Mouse (Mus musculus) gastrocnemius, postnatal 36 days (tissue): ENCODE results near the gene Fbxo5. TPM values are rescaled to one million over a fixed set of nuclear protein-coding genes. Genes with fewer than 3 reads are reported as not detected.

ENCODE experiments used
- DNase-seq, 2 experiments: peaks; one replicate each; pipeline ENCODE4 v3.0.0; 2022
- intact Hi-C: fragments of 180-260 bp; cut with DNase I; formaldehyde crosslinking; loops from one replicate; pipeline ENCODE4 v1.15.1; 2025
- long read RNA-seq, 2 experiments: library from polyadenylated mRNA; stranded (forward); transcript quantifications; one replicate each; pipeline ENCODE4 v2.0.0; 2021
- total RNA-seq, 2 experiments: library from RNA; stranded (reverse); gene quantifications; 2 replicates each; pipeline ENCODE4 v1.2.3; 2021

Gene Fbxo5
- total RNA-seq, result under 1 TPM; 0.64 to 0.67 TPM
- long read RNA-seq, experiment 1, result 0 reads
- long read RNA-seq, experiment 2, partial matches to known transcripts, result 0 of 1 reads
- long read RNA-seq, experiment 2, other reads (novel, unspliced or antisense), result 1 of 1 reads

- DNase-seq, result peak; percentile 97
- intact Hi-C loops, result loop anchor here (2.0 to 10.0 kb wide), 2 partner anchors 18 to 1370 kb away; partner anchors contain the start of genes Armt1, Mtrf1l and Rmnd1
These were observed at the start of gene Fbxo5 for GRCm38 (mm10) chr10:5805243-5805730. TSS of gene Fbxo5 (minus strand) at chr10:5805600.

- DNase-seq, result no peak
- intact Hi-C loops, result no loop called here
These were observed 48.0 kb upstream of the Fbxo5 start for GRCm38 (mm10) chr10:5853290-5853868.

GRCm38 (mm10) chr10:5846939-5847338 lies 41.5 kb upstream of the Fbxo5 start:
- intact Hi-C loops, result loop anchor here (10.0 kb wide), 1 partner anchor 242 kb away; no protein-coding TSS in a partner anchor
- no peak for DNase-seq

- intact Hi-C loops, result loop anchor here (5.0 to 10.0 kb wide), 2 partner anchors 39 to 237 kb away; no protein-coding TSS in a partner anchor
- DNase-seq, result no peak
These were observed 36.0 kb upstream of the Fbxo5 start for GRCm38 (mm10) chr10:5841369-5841768.

- no peak for DNase-seq
- intact Hi-C loops, result no loop called here
These were observed 21.1 kb upstream of the Fbxo5 start for GRCm38 (mm10) chr10:5826336-5827025.

GRCm38 (mm10) chr10:5824779-5825178 lies 19.4 kb upstream of the Fbxo5 start:
- no peak for DNase-seq
- intact Hi-C loops, result no loop called here

- DNase-seq, result peak; percentile 96 to 98
- intact Hi-C loops, result loop anchor here (2.0 kb wide), 1 partner anchor 19 kb away; the partner anchor contains the start of gene Fbxo5
These were observed 18.5 kb upstream of the Fbxo5 start, which contains the start of gene Mtrf1l for GRCm38 (mm10) chr10:5823740-5824491. TSS of gene Mtrf1l (minus strand) at chr10:5823910.

GRCm38 (mm10) chr10:5823291-5823739 lies 17.9 kb upstream of the Fbxo5 start:
- intact Hi-C loops, result loop anchor here (2.0 kb wide), 1 partner anchor 19 kb away; the partner anchor contains the start of gene Fbxo5
- no peak for DNase-seq

- intact Hi-C loops, result no loop called here
- no peak for DNase-seq
These were observed 13.4 kb upstream of the Fbxo5 start for GRCm38 (mm10) chr10:5818772-5819171.

- intact Hi-C loops, result no loop called here
- no peak for DNase-seq
These were observed 10.6 kb upstream of the Fbxo5 start for GRCm38 (mm10) chr10:5815968-5816367.

- DNase-seq, result no peak
- intact Hi-C loops, result no loop called here
These were observed 8.3 kb upstream of the Fbxo5 start for GRCm38 (mm10) chr10:5813724-5814123.

- DNase-seq, result no peak
- intact Hi-C loops, result loop anchor here (10.0 kb wide), 1 partner anchor 1373 kb away; the partner anchor contains the start of genes Armt1 and Rmnd1
These were observed 2.3 kb upstream of the Fbxo5 start for GRCm38 (mm10) chr10:5807683-5808082.

- no peak for DNase-seq
- intact Hi-C loops, result loop anchor here (10.0 kb wide), 1 partner anchor 1372 kb away; the partner anchor contains the start of genes Armt1 and Rmnd1
These were observed 1.6 kb upstream of the Fbxo5 start for GRCm38 (mm10) chr10:5806996-5807395.

- DNase-seq, result no peak
- intact Hi-C loops, result loop anchor here (10.0 kb wide), 1 partner anchor 1372 kb away; the partner anchor contains the start of genes Armt1 and Rmnd1
These were observed 1.0 kb upstream of the Fbxo5 start for GRCm38 (mm10) chr10:5806416-5806815.

- DNase-seq, result peak in 1 of 2 experiments; percentile 95
- intact Hi-C loops, result loop anchor here (2.0 to 10.0 kb wide), 2 partner anchors 17 to 1371 kb away; partner anchors contain the start of genes Armt1, Mtrf1l and Rmnd1
These were observed 419 bp upstream of the Fbxo5 start for GRCm38 (mm10) chr10:5805731-5806307.

GRCm38 (mm10) chr10:5804691-5805156 lies 676 bp downstream of the Fbxo5 start:
- intact Hi-C loops, result loop anchor here (2.0 to 10.0 kb wide), 3 partner anchors 18 to 1370 kb away; partner anchors contain the start of genes Armt1, Mtrf1l and Rmnd1
- DNase-seq, result no peak

GRCm38 (mm10) chr10:5803739-5804138 lies 1.7 kb downstream of the Fbxo5 start:
- no peak for DNase-seq
- intact Hi-C loops, result loop anchor here (2.0 to 10.0 kb wide), 3 partner anchors 19 to 1369 kb away; partner anchors contain the start of genes Armt1, Mtrf1l and Rmnd1

GRCm38 (mm10) chr10:5802866-5803265 lies 2.5 kb downstream of the Fbxo5 start:
- no peak for DNase-seq
- intact Hi-C loops, result loop anchor here (5.0 to 10.0 kb wide), 2 partner anchors 39 to 1368 kb away; partner anchors contain the start of genes Armt1 and Rmnd1

GRCm38 (mm10) chr10:5800490-5800889 lies 4.9 kb downstream of the Fbxo5 start:
- no peak for DNase-seq
- intact Hi-C loops, result loop anchor here (5.0 to 10.0 kb wide), 2 partner anchors 42 to 1366 kb away; partner anchors contain the start of genes Armt1 and Rmnd1
